Comparison of ENCODE assay signal across 28 mouse cellular contexts in the genomic region with DNA sequence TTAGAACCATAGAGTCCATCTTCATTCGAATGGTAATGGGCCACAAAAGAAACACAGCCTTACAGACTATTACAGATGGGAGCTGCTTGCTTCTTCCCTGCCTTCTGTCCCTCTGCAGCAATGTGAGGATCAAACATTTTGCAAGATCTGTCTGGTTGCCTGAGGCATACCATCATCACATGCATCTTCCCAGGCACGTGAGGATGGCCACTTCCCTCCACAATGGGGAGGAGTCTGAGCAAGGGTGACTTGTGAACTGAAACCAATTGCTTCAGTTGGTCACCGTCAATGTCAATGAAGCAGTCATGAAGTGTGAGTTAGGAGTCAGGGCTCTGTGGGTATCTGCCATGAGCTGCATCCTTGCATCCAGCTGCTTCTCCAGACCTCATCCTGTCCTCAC.
DNase-seq lines count a peak whose midpoint lies in the region; ATAC-seq and TF ChIP-seq lines count a peak whose summit lies in the region.
"Had no signal": no experiment of that assay in that cellular context is flagged by ENCODE, and none has a peak within 500 bp of the region (broad histone marks: within the 10 kb centered on the region; RNA-seq: fewer than 3 reads in every experiment).

No protein-coding gene starts in this region.

- 65% methylated on average over 3 of the region's 3 CpGs for WGBS in kidney, embryonic 16.5 days

- no peaks in the 10 kb centered on the region for H3K9me3 ChIP-seq in CH12.LX (replicated peaks; ENCODE audit: low read length)
- H3K9me3 ChIP-seq in kidney, embryonic 16.5 days (ENCODE audit: low read length): no peaks in the 10 kb centered on the region
- H3K9me3 ChIP-seq: embryonic facial prominence, embryonic 12.5 days; forebrain, embryonic 10.5 days; hindbrain, embryonic 13.5 days; midbrain, embryonic 10.5 days; neural tube, embryonic 13.5 days had no signal

- in situ Hi-C loops in CH12.LX (cut with MboI; ENCODE audit: low pct_ligation_motif_present, low pct_unique_long_range_greater_than_20kb, low sequenced_read_pairs): loop anchor here (25.0 kb wide), 1 partner anchor 377 kb away; no protein-coding TSS in a partner anchor

- no peak for TF ChIP-seq POLR2A in CH12.LX (IDR thresholded peaks at IDR 0.05; ENCODE audit: low read depth, low read length)

- no peaks in the 10 kb centered on the region for H3K79me2 ChIP-seq in CH12.LX (replicated peaks; ENCODE audit: control insufficient read depth, extremely low read depth, insufficient read depth, poor library complexity, severe bottlenecking)

- no peaks in the 10 kb centered on the region for H3K36me3 ChIP-seq in CH12.LX (replicated peaks in 1 of 2; ENCODE audit: control insufficient read depth in 1 of 2, insufficient read depth in 1 of 2, low read length in 1 of 2)
- no peaks in the 10 kb centered on the region for H3K36me3 ChIP-seq in kidney, embryonic 16.5 days (ENCODE audit: insufficient read depth, low read length)
- H3K36me3 ChIP-seq: embryonic facial prominence, embryonic 12.5 days; forebrain, embryonic 10.5 days; hindbrain, embryonic 13.5 days; midbrain, embryonic 10.5 days; neural tube, embryonic 13.5 days had no signal

- peak; percentile 56 for ATAC-seq in megakaryocyte progenitor cell, adult 5-6 weeks (replicated peaks; ENCODE audit: poor library complexity)
- no peak for ATAC-seq in kidney, embryonic 16.5 days (ENCODE audit: low FRiP score, low TSS enrichment)
- ATAC-seq: CD4-positive, CD25-positive, alpha-beta regulatory T cell, adult 4 months; forebrain, embryonic 16.5 days; intestine, embryonic 16.5 days; midbrain, embryonic 16.5 days had no signal

- no peak for TF ChIP-seq CTCF in CH12.LX (conservative IDR thresholded peaks at IDR 0.05 in 1 of 2, IDR thresholded peaks at IDR 0.05 in 1 of 2; ENCODE audit: low read depth in 2 of 2, low read length in 2 of 2)

- no peak overlapping the region for H3K4me2 ChIP-seq in CH12.LX (ENCODE audit: insufficient read depth, low read depth, poor library complexity, severe bottlenecking)
- no peak overlapping the region for H3K4me2 ChIP-seq in kidney, embryonic 16.5 days (replicated peaks; ENCODE audit: low read depth, low read length)
- H3K4me2 ChIP-seq: embryonic facial prominence, embryonic 12.5 days; hindbrain, embryonic 13.5 days; lung, embryonic 14.5 days; neural tube, embryonic 13.5 days had no signal

- H3K4me3 ChIP-seq in CH12.LX (replicated peaks in 1 of 3; ENCODE audit: low read depth in 2 of 3, low read length in 2 of 3, poor library complexity in 1 of 3): no peak overlapping the region
- H3K4me3 ChIP-seq in brown adipose tissue, adult 24 weeks (ENCODE audit: insufficient read depth, low read depth, low read length): no peak overlapping the region
- no peak overlapping the region for H3K4me3 ChIP-seq in kidney, embryonic 16.5 days (ENCODE audit: low read length)
- H3K4me3 ChIP-seq: embryonic facial prominence, embryonic 12.5 days; forebrain, embryonic 10.5 days; hindbrain, embryonic 13.5 days; midbrain, embryonic 10.5 days; neural tube, embryonic 13.5 days had no signal

- H3K4me1 ChIP-seq in CH12.LX (ENCODE audit: control insufficient read depth in 1 of 2, insufficient read depth in 2 of 2): peaks cover 14 to 47% of the 10 kb centered on the region in 2 experiments
- H3K4me1 ChIP-seq in brown adipose tissue, adult 24 weeks (ENCODE audit: control insufficient read depth, insufficient read depth, insufficient read length, low read length): no peaks in the 10 kb centered on the region
- no peaks in the 10 kb centered on the region for H3K4me1 ChIP-seq in kidney, embryonic 16.5 days (ENCODE audit: insufficient read depth, low read length)
- H3K4me1 ChIP-seq: embryonic facial prominence, embryonic 12.5 days; forebrain, embryonic 10.5 days; hindbrain, embryonic 13.5 days; midbrain, embryonic 10.5 days; neural tube, embryonic 13.5 days had no signal

- intact Hi-C loops in left cerebral cortex, postnatal 36 days (cut with DNase I): no loop called here

- DNase-seq in layer of hippocampus, adult 9-11 months: peak; percentile 61
- DNase-seq in layer of hippocampus, postnatal 36 days: no peak
- no peak for DNase-seq in CH12.LX (ENCODE audit: extremely low read depth)
- DNase-seq in left cerebral cortex, postnatal 36 days (ENCODE audit: low spot score in 2 of 2): no peak
- DNase-seq: adrenal gland, postnatal 25 days; cerebellum, adult 2 months; cerebellum, postnatal 25 days; heart, postnatal 4 days; kidney, adult 9 months; kidney, postnatal 14 days; lung, embryonic 14.5 days; lung, postnatal 4 days; right cerebral cortex, postnatal 4 days; thymus, adult 2 months; thymus, postnatal 36 days had no signal

- H3K27ac ChIP-seq in CH12.LX (ENCODE audit: insufficient read depth, low read depth): no peak overlapping the region
- H3K27ac ChIP-seq in brown adipose tissue, adult 24 weeks (replicated peaks; ENCODE audit: low read depth, low read length): 0 out of 2 replicates have a peak overlapping the region, but pooled peaks have one; percentile 8
- no peak overlapping the region for H3K27ac ChIP-seq in kidney, embryonic 16.5 days (ENCODE audit: low read length)
- H3K27ac ChIP-seq: embryonic facial prominence, embryonic 12.5 days; forebrain, embryonic 10.5 days; hindbrain, embryonic 13.5 days; liver, embryonic 14.5 days; midbrain, embryonic 10.5 days; neural tube, embryonic 13.5 days had no signal

- dilution Hi-C loops in CH12.LX (cut with MboI; ENCODE audit: extremely low pct_ligation_motif_present, extremely low pct_unique_long_range_greater_than_20kb, low sequenced_read_pairs): no loop called here

- no peak for TF ChIP-seq RAD21 in CH12.LX (IDR thresholded peaks at IDR 0.05; ENCODE audit: low read depth, low read length)

- H3K9ac ChIP-seq in CH12.LX (ENCODE audit: insufficient read depth, low read depth): no peak overlapping the region
- no peak overlapping the region for H3K9ac ChIP-seq in kidney, embryonic 16.5 days (replicated peaks; ENCODE audit: low read length)
- H3K9ac ChIP-seq: embryonic facial prominence, embryonic 12.5 days; hindbrain, embryonic 13.5 days; liver, embryonic 14.5 days; lung, embryonic 14.5 days; neural tube, embryonic 13.5 days had no signal

- no peak for TF ChIP-seq EP300 in CH12.LX (IDR thresholded peaks at IDR 0.05; ENCODE audit: low read length)

- no peaks in the 10 kb centered on the region for H3K27me3 ChIP-seq in CH12.LX (replicated peaks)
- H3K27me3 ChIP-seq in kidney, embryonic 16.5 days (ENCODE audit: insufficient read depth, low read length): no peaks in the 10 kb centered on the region
- H3K27me3 ChIP-seq: embryonic facial prominence, embryonic 12.5 days had no signal

TF ChIP-seq in CH12.LX, 34 proteins besides CTCF, POLR2A, EP300 and RAD21:
- TF ChIP-seq JUND (conservative IDR thresholded peaks at IDR 0.05; ENCODE audit: low read depth, low read length): no peak
- TF ChIP-seq CHD1 (IDR thresholded peaks at IDR 0.05; ENCODE audit: low read depth, low read length): no peak
- TF ChIP-seq HCFC1 (IDR thresholded peaks at IDR 0.05; ENCODE audit: low read depth, low read length): no peak
- TF ChIP-seq BHLHE40 (IDR thresholded peaks at IDR 0.05; ENCODE audit: low read depth, low read length): peak; percentile 82
